In genomic region chr15:89296465-89296864, GRCm38 (mm10) we compare ENCODE assay signal across 17 mouse cellular contexts. TPM values are rescaled to one million over a fixed set of nuclear protein-coding genes. Genes with fewer than 3 reads are reported as not detected.
DNase-seq lines count a peak whose midpoint lies in the region; ATAC-seq lines count a peak whose summit lies in the region.
"Had no signal": no experiment of that assay in that cellular context is flagged by ENCODE, and none has a peak within 500 bp of the region (broad histone marks: within the 10 kb centered on the region; RNA-seq: fewer than 3 reads in every experiment).

No protein-coding gene starts in this region.

- 43% methylated on average over 1 of the region's 1 CpGs for WGBS in heart, embryonic 12.5 days
- 39% methylated on average over 1 of the region's 1 CpGs for WGBS in lung, embryonic 15.5 days

- peaks cover 93% of the 10 kb centered on the region for H3K36me3 ChIP-seq in heart, embryonic 12.5 days
- peaks cover 72% of the 10 kb centered on the region for H3K36me3 ChIP-seq in lung, embryonic 15.5 days

- no peak overlapping the region for H3K4me2 ChIP-seq in heart, embryonic 12.5 days
- no peak overlapping the region for H3K4me2 ChIP-seq in lung, embryonic 15.5 days
- H3K4me2 ChIP-seq: forebrain, embryonic 13.5 days; heart, embryonic 13.5 days; liver, embryonic 11.5 days had no signal

- no peaks in the 10 kb centered on the region for H3K9me3 ChIP-seq in heart, embryonic 12.5 days (replicated peaks)
- no peaks in the 10 kb centered on the region for H3K9me3 ChIP-seq in lung, embryonic 15.5 days
- H3K9me3 ChIP-seq: forebrain, embryonic 13.5 days; heart, embryonic 13.5 days had no signal

- H3K27ac ChIP-seq in heart, embryonic 12.5 days (ENCODE audit: poor library complexity, severe bottlenecking) = no peak overlapping the region
- H3K27ac ChIP-seq in lung, embryonic 15.5 days = no peak overlapping the region
- H3K27ac ChIP-seq: forebrain, embryonic 13.5 days; heart, embryonic 13.5 days had no signal

- H3K4me1 ChIP-seq in heart, embryonic 12.5 days (replicated peaks) = peaks cover 8% of the 10 kb centered on the region
- H3K4me1 ChIP-seq in lung, embryonic 15.5 days = peaks cover 3% of the 10 kb centered on the region; the same call in 1 of the 2 replicates
- H3K4me1 ChIP-seq: forebrain, embryonic 13.5 days had no signal

- no peaks in the 10 kb centered on the region for H3K27me3 ChIP-seq in heart, embryonic 12.5 days (replicated peaks)
- no peaks in the 10 kb centered on the region for H3K27me3 ChIP-seq in lung, embryonic 15.5 days
- H3K27me3 ChIP-seq: forebrain, embryonic 13.5 days; heart, embryonic 13.5 days; Patski had no signal

- H3K4me3 ChIP-seq in heart, embryonic 12.5 days = no peak overlapping the region
- no peak overlapping the region for H3K4me3 ChIP-seq in lung, embryonic 15.5 days
- H3K4me3 ChIP-seq: forebrain, embryonic 13.5 days; heart, embryonic 13.5 days had no signal

- peak; percentile 66 to 78 for DNase-seq in heart, adult 18-20 months
- peak; percentile 20 for DNase-seq in 3T3-L1 (ENCODE audit: low read depth, low spot score)
- peak; percentile 68 for DNase-seq in heart, adult 9 months (ENCODE audit: low spot score in 2 of 2)
- no peak for DNase-seq in adrenal gland, postnatal 36 days
- no peak for DNase-seq in thymus, postnatal 25 days
- DNase-seq: midbrain, embryonic 14.5 days; thymus, postnatal 4 days had no signal

- no peak overlapping the region for H3K9ac ChIP-seq in heart, embryonic 12.5 days
- H3K9ac ChIP-seq in lung, embryonic 15.5 days = no peak overlapping the region
- H3K9ac ChIP-seq: forebrain, embryonic 13.5 days; heart, embryonic 13.5 days had no signal

- ATAC-seq in heart, embryonic 12.5 days (ENCODE audit: insufficient number of reproducible peaks, low FRiP score) = no peak
- peak; percentile 68; the same call in 1 of the 2 replicates for ATAC-seq in lung, embryonic 15.5 days (ENCODE audit: borderline replicate concordance, extremely low read depth, low FRiP score, low TSS enrichment)
- ATAC-seq in monocyte, adult 5-6 weeks (replicated peaks; ENCODE audit: insufficient number of reproducible peaks, low FRiP score, low TSS enrichment, poor library complexity, severe bottlenecking) = no peak
- ATAC-seq: forebrain, embryonic 13.5 days; Patski had no signal

RNA-seq across cellular contexts. Expression of gene Sbf1, which starts 18.6 kb away (rescaled TPM):
- 10 to 100 TPM; 57.6 to 57.8 TPM for total RNA-seq in heart, adult 18-20 months (2021)
- polyA plus RNA-seq in heart, embryonic 12.5 days (2016; fragmentation: Nextera tagmentation; extraction: Ambion mirVana) = 45.0 and 46.3 TPM in 2 replicates
- 50.3 and 53.7 TPM in 2 replicates for polyA plus RNA-seq in lung, embryonic 15.5 days (2015; fragmentation: Nextera tagmentation; extraction: Ambion mirVana)
- 86.3 to 141 TPM (median 130 TPM) in 3 replicates for total RNA-seq in monocyte, adult 5-6 weeks (2017)
- total RNA-seq in adrenal gland, postnatal 36 days (2021) = 10 to 100 TPM; 76.7 to 88.9 TPM

RNA-seq across cellular contexts. Expression of gene Adm2, which starts 26.1 kb away (rescaled TPM):
- not detected for total RNA-seq in heart, adult 18-20 months (2021)
- 0.77 and 1.0 TPM in 2 replicates for polyA plus RNA-seq in heart, embryonic 12.5 days (2016; fragmentation: Nextera tagmentation; extraction: Ambion mirVana)
- polyA plus RNA-seq in lung, embryonic 15.5 days (2015; fragmentation: Nextera tagmentation; extraction: Ambion mirVana) = 0.45 and 0.69 TPM in 2 replicates
- total RNA-seq in monocyte, adult 5-6 weeks (2017) = not detected in 3 replicates
- total RNA-seq in adrenal gland, postnatal 36 days (2021) = not detected
- total RNA-seq: layer of hippocampus, postnatal 25 days had no signal
- polyA plus RNA-seq: cortical plate, adult 2 months; forebrain, embryonic 13.5 days; midbrain, embryonic 14.5 days had no signal

RNA-seq across cellular contexts. Expression of gene Miox, which starts 37.7 kb away (rescaled TPM):
- total RNA-seq in heart, adult 18-20 months (2021) = not detected
- not detected in 2 replicates for polyA plus RNA-seq in heart, embryonic 12.5 days (2016; fragmentation: Nextera tagmentation; extraction: Ambion mirVana)
- not detected in 2 replicates for polyA plus RNA-seq in lung, embryonic 15.5 days (2015; fragmentation: Nextera tagmentation; extraction: Ambion mirVana)
- total RNA-seq in monocyte, adult 5-6 weeks (2017) = not detected in 3 replicates
- total RNA-seq in adrenal gland, postnatal 36 days (2021) = not detected
- total RNA-seq: layer of hippocampus, postnatal 25 days had no signal
- polyA plus RNA-seq: C2C12; cortical plate, adult 2 months; forebrain, embryonic 13.5 days; heart, embryonic 13.5 days; midbrain, embryonic 14.5 days; Patski had no signal

RNA-seq across cellular contexts. Expression of gene Lmf2, which starts 59.0 kb away (rescaled TPM):
- 10 to 100 TPM; 25.8 to 26.1 TPM for total RNA-seq in heart, adult 18-20 months (2021)
- 46.9 and 49.4 TPM in 2 replicates for polyA plus RNA-seq in heart, embryonic 12.5 days (2016; fragmentation: Nextera tagmentation; extraction: Ambion mirVana)
- 70.7 and 74.4 TPM in 2 replicates for polyA plus RNA-seq in lung, embryonic 15.5 days (2015; fragmentation: Nextera tagmentation; extraction: Ambion mirVana)
- total RNA-seq in monocyte, adult 5-6 weeks (2017) = 9.0 to 27.2 TPM (median 20.9 TPM) in 3 replicates
- 10 to 100 TPM; 36.8 to 38.2 TPM for total RNA-seq in adrenal gland, postnatal 36 days (2021)

RNA-seq across cellular contexts. Expression of gene Ncaph2, which starts 59.1 kb away (rescaled TPM):
- 10 to 100 TPM; 50.7 to 62.9 TPM for total RNA-seq in heart, adult 18-20 months (2021)
- 112 and 116 TPM in 2 replicates for polyA plus RNA-seq in heart, embryonic 12.5 days (2016; fragmentation: Nextera tagmentation; extraction: Ambion mirVana)
- 160 and 168 TPM in 2 replicates for polyA plus RNA-seq in lung, embryonic 15.5 days (2015; fragmentation: Nextera tagmentation; extraction: Ambion mirVana)
- total RNA-seq in monocyte, adult 5-6 weeks (2017) = 71.4 to 99.9 TPM (median 80.6 TPM) in 3 replicates
- total RNA-seq in adrenal gland, postnatal 36 days (2021) = 10 to 100 TPM; 83.1 to 87.5 TPM

Comparison
In these comparisons a context has a peak if more than half of its experiments do, and no peak if none do; other contexts are left out.
1. DNase-seq: peak in heart, adult 18-20 months (2 of 2), 3T3-L1 (single experiment) and heart, adult 9 months (2 of 2); none in adrenal gland, postnatal 36 days (0 of 2) and thymus, postnatal 25 days (single experiment).